Mouse (Mus musculus) left cerebral cortex, adult 18-20 months (tissue): ENCODE measurements around the gene Fstl4. TPM values are rescaled to one million over a fixed set of nuclear protein-coding genes. Genes with fewer than 3 reads are reported as not detected.

Source experiments
- DNase-seq, 2 experiments: peaks; one replicate each; pipeline ENCODE4 v3.0.0; 2021 to 2022; ENCODE audit warnings: low spot score in 2 of 2, mixed read lengths in 1 of 2
- total RNA-seq, 2 experiments: library from RNA; stranded (reverse); gene quantifications; 2 replicates each; pipeline ENCODE4 v1.2.3; 2021

Gene Fstl4
- total RNA-seq, 2 experiments from 2014 or later, result 30.0 to 36.2 TPM

- peak; percentile 55 to 68 for DNase-seq
These were observed 1.3 kb downstream of the Fstl4 start for GRCm38 (mm10) chr11:52765678-52766254.

GRCm38 (mm10) chr11:52767921-52768320 is 3.5 kb downstream of the Fstl4 start:
- DNase-seq, result no peak

- no peak for DNase-seq
These were observed 8.6 kb downstream of the Fstl4 start for GRCm38 (mm10) chr11:52773073-52773472.

GRCm38 (mm10) chr11:52775291-52775690 is 10.9 kb downstream of the Fstl4 start:
- no peak for DNase-seq

GRCm38 (mm10) chr11:52782426-52782825 is 18.0 kb downstream of the Fstl4 start:
- DNase-seq, result no peak

- DNase-seq, result peak; percentile 41 to 75
These were observed 29.9 kb downstream of the Fstl4 start for GRCm38 (mm10) chr11:52794331-52794730.

GRCm38 (mm10) chr11:52809542-52809941 is 45.1 kb downstream of the Fstl4 start:
- no peak for DNase-seq

GRCm38 (mm10) chr11:52816004-52816403 is 51.6 kb downstream of the Fstl4 start:
- no peak for DNase-seq

GRCm38 (mm10) chr11:52820336-52820905 is 56.0 kb downstream of the Fstl4 start:
- no peak for DNase-seq

- no peak for DNase-seq
These were observed 62.2 kb downstream of the Fstl4 start for GRCm38 (mm10) chr11:52826591-52826990.

GRCm38 (mm10) chr11:52831631-52832310 is 67.3 kb downstream of the Fstl4 start:
- no peak for DNase-seq

GRCm38 (mm10) chr11:52832311-52832675 is 67.9 kb downstream of the Fstl4 start:
- no peak for DNase-seq

- no peak for DNase-seq
These were observed 84.3 kb downstream of the Fstl4 start for GRCm38 (mm10) chr11:52848691-52849090.

GRCm38 (mm10) chr11:52850071-52850470 is 85.6 kb downstream of the Fstl4 start:
- no peak for DNase-seq

GRCm38 (mm10) chr11:52872846-52873512 is 108.5 kb downstream of the Fstl4 start:
- no peak for DNase-seq

- peak; percentile 34 to 43 for DNase-seq
These were observed 111.7 kb downstream of the Fstl4 start for GRCm38 (mm10) chr11:52875916-52876765.

- DNase-seq, result no peak
These were observed 113.2 kb downstream of the Fstl4 start for GRCm38 (mm10) chr11:52877662-52878061.

- no peak for DNase-seq
These were observed 115.5 kb downstream of the Fstl4 start for GRCm38 (mm10) chr11:52879958-52880357.

GRCm38 (mm10) chr11:52886559-52887303 is 122.3 kb downstream of the Fstl4 start:
- no peak for DNase-seq

- DNase-seq, result peak; percentile 54 to 62
These were observed 123.7 kb downstream of the Fstl4 start for GRCm38 (mm10) chr11:52888150-52888549.
